Mouse (Mus musculus) layer of hippocampus, adult 9-10 months (tissue): ENCODE data around the gene Lrp5.

Experiments used
- DNase-seq: peaks from one replicate; pipeline ENCODE4 v3.0.0; 2022; ENCODE audit warnings: low spot score

Gene Lrp5

GRCm38 (mm10) chr19:3686215-3686894, at the start of gene Lrp5:
TSS of gene Lrp5 (minus strand) at chr19:3686564.
- no peak for DNase-seq

- no peak for DNase-seq
These were observed 49.6 kb upstream of the Lrp5 start for GRCm38 (mm10) chr19:3736001-3736400.

GRCm38 (mm10) chr19:3730781-3731646, 44.6 kb upstream of the Lrp5 start:
- no peak for DNase-seq

GRCm38 (mm10) chr19:3728901-3729300, 42.5 kb upstream of the Lrp5 start:
- no peak for DNase-seq

DNA sequence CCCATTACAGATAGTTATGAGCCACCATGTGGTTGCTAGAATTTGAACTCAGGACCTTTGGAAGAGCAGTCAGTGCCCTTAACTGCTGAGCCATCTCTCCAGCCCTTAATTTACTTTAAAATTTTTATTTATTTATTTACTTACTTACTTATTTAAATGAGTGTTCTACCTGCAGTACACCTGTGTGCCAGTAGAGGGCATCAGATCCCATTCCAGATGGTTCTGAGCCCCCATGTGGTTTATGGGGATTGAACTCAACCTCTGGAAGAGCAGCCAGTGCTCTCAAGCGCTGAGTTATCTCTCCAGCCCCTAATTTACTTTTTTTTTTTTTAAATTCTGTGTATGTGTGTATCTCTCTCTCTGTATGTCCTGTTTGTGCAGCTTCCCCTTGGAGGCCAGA, 38.4 kb upstream of the Lrp5 start:
- peak; percentile 72 for DNase-seq

- no peak for DNase-seq
These were observed 37.5 kb upstream of the Lrp5 start for GRCm38 (mm10) chr19:3723904-3724303.

GRCm38 (mm10) chr19:3723170-3723569, 36.8 kb upstream of the Lrp5 start:
- no peak for DNase-seq

- peak; percentile 17 for DNase-seq
These were observed 33.1 kb upstream of the Lrp5 start for GRCm38 (mm10) chr19:3719362-3719891.

- peak; percentile 75 for DNase-seq
These were observed 32.4 kb upstream of the Lrp5 start for GRCm38 (mm10) chr19:3718481-3719361.

DNA sequence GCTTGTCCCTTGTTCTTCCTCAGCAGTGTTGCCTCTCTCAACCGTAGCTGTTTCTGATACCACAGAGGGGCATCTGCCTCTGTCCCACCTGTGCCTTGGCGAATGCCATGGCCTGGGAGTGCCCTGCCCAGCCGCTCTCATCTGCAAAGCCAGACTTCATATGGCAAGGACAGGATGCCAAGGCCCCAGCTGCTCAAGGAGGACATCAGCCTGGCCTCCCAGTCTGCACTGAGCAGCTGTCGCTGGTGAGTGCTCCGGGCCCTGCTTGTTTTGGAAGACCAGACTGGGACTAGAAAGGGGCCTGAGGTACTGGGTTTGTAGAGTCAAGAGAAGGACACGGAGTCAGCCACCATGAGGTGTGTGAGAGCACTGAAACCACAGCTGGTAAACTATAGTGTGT, 28.0 kb upstream of the Lrp5 start:
- DNase-seq, result no peak

GRCm38 (mm10) chr19:3710436-3710835, 24.1 kb upstream of the Lrp5 start:
- no peak for DNase-seq

DNA sequence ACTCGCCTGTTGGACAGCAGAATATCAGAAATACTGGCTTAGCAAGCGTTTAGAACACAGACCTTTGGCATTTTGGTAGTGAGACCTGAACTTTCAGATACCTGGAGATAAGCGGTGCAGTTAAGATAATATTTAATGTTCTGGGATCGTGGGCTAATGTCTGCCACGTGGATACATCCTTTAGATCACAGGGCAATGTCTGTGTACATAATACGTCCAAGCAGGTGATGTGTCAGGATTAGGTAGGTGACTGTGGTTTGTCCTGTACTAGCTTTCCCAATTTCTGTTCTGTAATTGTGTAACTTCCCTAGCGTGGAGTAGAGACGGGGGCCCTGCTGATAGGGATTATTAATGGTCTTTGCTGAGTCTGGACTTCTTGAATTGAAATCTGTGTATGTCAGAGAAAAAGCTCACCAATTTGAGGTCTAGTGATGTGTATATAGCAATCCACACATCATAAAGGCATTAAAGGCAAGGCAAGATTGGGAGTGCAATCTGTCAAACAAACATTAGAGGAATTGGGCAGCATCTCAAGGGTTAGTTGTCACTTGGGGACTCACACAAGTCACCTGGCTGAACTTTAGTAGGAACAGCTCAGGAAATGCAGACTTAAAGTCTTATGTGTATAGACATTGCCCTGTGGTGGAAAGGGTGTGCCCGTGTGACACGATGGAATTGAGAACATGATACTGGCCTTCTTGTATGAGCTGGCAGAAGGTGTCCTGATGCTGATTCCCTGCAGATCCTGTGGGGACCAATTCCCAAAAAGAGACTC, 22.8 kb upstream of the Lrp5 start:
- no peak for DNase-seq

DNA sequence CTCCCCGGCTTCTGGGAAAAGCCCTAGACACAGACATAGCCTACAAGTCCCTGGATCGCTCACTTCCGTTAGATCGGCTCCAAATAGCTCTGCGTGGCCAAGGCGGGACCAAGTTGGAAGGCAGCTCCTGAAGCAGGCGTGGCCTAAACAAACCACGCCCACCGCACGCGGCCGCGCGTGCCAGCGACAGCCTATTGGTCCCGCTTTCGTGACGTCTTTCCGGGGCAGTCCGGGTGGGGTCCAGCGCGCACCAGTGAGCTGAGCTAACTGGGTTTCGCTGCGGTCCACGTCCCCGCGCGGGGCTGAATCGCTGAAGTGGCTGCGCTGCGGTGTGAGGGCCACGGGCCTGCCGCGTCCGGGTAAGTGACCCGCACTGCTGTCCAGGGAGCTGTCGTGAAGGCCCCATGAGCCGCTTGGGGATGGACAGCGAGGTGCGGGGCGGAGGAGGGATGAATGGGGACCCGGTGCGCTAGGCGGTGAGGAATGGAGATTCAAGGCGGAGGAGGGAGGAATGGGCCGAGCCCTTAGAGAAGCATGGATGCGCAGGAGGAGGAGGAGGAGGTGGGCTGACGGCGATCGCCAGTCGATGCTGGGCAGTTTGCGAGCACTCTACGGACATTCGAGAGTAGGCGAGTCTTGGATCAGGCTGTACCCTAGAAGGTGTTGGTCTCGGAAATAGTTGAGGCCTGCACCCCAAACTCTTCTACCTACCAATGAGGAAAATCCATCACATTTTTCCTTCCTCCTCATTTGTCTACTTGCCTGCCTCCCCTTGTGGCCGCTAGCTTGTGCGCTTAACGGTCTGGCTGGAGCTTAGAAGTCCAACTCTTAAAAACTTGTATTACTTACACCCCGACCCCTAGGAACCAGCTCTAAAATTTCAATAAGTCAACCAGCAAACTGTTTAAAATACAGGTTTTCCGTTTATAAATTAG, 22.0 kb upstream of the Lrp5 start, which contains the start of gene 1810055G02Rik:
Gene 1810055G02Rik (plus strand): TSS at position 216 of the 935 bp plus-strand sequence.
- DNase-seq, result peak; percentile 96

GRCm38 (mm10) chr19:3707553-3707952, 21.2 kb upstream of the Lrp5 start:
- DNase-seq, result no peak

GRCm38 (mm10) chr19:3706258-3706657, 19.9 kb upstream of the Lrp5 start:
- no peak for DNase-seq

- DNase-seq, result no peak
These were observed 16.1 kb upstream of the Lrp5 start for GRCm38 (mm10) chr19:3702460-3702859.

GRCm38 (mm10) chr19:3699508-3700438, 13.4 kb upstream of the Lrp5 start:
- DNase-seq, result peak; percentile 68

DNA sequence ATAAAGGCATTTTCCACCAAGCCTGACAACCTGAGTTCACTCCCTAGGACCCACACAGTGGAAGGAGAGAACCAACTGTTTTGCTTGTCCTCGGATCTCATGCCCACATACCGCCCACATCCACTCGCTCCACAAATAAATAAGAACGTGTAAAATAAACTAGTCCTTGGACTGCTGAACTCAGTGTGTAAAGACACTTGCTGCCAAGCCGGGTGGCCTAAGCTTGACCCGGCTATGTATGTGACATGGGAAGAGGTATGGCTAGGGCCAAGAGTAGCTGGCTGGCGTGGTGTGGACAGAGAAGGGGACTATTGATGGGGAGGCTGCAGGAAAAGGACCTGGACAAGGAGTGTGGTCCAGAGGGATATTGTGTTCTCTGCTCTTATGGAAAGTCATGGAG, 11.7 kb upstream of the Lrp5 start:
- DNase-seq, result no peak

GRCm38 (mm10) chr19:3695976-3696375, 9.6 kb upstream of the Lrp5 start:
- no peak for DNase-seq
